Mouse (Mus musculus) forebrain, embryonic 10.5 days (tissue): ENCODE data around the gene R3hcc1l. TPM values are rescaled to one million over a fixed set of nuclear protein-coding genes. Genes with fewer than 3 reads are reported as not detected.

ENCODE experiments used
- DNase-seq: peaks from one replicate; pipeline ENCODE4 v3.0.0-alpha.2; 2017; ENCODE audit warnings: low spot score; ENCODE audit errors: extremely low spot score
- H3K27ac ChIP-seq: fragments of 300-500 bp; sonication (generic); 2 replicates; pipeline ENCODE4 v1.5.1; 2016; ENCODE audit warnings: mild to moderate bottlenecking
- H3K27me3 ChIP-seq: fragments of 300-500 bp; sonication (generic); 2 replicates; pipeline ENCODE4 v1.6.1; 2016; ENCODE audit warnings: mild to moderate bottlenecking; ENCODE audit not compliant: poor library complexity, severe bottlenecking
- H3K36me3 ChIP-seq: fragments of 300-500 bp; sonication (generic); replicated peaks from 2 replicates; pipeline ENCODE4 v1.6.1; 2016; ENCODE audit warnings: mild to moderate bottlenecking, moderate library complexity
- H3K4me1 ChIP-seq: fragments of 300-500 bp; sonication (generic); 2 replicates; pipeline ENCODE4 v1.6.1; 2016
- H3K4me3 ChIP-seq: fragments of 300-500 bp; sonication (generic); 2 replicates; pipeline ENCODE4 v1.5.1; 2016; ENCODE audit warnings: mild to moderate bottlenecking, moderate library complexity
- H3K9me3 ChIP-seq: fragments of 300-500 bp; sonication (generic); 2 replicates; pipeline ENCODE4 v1.6.1; 2016; ENCODE audit warnings: mild to moderate bottlenecking, moderate library complexity
- WGBS: fragments of 180-500 bp; shearing (Covaris S2); methylation state at CpG from one replicate; pipeline ENCODE4 v1.1.7; 2016; 5-methylcytosine and 5-hydroxymethylcytosine counted together
- polyA plus RNA-seq: library from polyadenylated mRNA; unstranded; fragments of >200 nt; fragmentation: Nextera tagmentation; extraction: Ambion mirVana; gene quantifications from 2 replicates; pipeline ENCODE4 v1.2.1, GENCODE M21; 2016

The R3hcc1l gene
- polyA plus RNA-seq, 1 experiment from 2014 or later = 20.0 TPM

DNA sequence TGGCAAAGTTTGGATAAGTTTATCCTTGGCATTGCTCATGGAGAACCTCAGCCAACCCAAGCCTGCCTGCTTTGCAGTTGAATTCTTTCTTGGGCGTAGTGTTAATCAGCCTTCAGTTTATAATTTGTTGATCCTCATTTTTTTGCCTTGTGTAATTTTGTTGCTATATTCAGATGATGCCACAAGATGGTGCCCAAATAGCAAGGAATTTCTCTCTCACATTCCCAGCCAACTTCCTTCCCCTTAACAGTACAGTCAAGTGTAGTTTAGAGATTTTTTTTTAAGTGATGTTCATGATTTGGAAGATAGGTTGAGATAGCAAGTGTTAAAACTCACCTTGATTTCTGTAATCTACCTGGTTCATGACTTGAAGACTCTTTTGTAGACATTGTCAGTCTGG, 70.7 kb downstream of the R3hcc1l start:
- Histone ChIP-seq H3K4me3 (no peak overlapping the region), H3K36me3 (peaks cover 37% of the 10 kb centered on the region), H3K9me3 (no peaks in the 10 kb centered on the region), H3K4me1 (peaks cover 16% of the 10 kb centered on the region), H3K27ac (no peak overlapping the region), H3K27me3 (no peaks in the 10 kb centered on the region)
- no peak for DNase-seq
- WGBS = 87% methylated on average over 1 of the region's 1 CpGs

DNA sequence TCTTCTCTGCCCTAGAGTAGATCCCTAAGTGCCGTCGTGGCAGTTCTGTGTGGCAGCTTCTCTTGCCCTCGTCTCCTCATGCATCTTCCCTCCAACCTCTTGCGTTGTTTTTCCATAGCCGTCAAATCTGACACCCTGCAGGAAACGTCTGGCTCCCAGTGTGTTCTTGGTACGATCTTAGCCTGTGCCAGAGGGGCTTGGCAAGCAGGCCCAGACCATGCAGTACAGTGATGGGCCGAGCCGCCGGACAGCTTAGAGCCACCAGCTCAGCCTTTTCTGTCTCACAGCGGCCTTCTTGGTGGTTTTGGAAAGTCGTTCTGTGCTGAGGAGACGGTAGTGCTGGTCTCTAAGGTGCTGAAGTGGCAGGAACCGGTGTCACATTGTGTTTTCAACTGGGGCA, 73.0 kb downstream of the R3hcc1l start:
- no peaks in the 10 kb centered on the region for H3K9me3 ChIP-seq
- H3K27ac ChIP-seq = no peak overlapping the region
- peaks cover 41% of the 10 kb centered on the region for H3K36me3 ChIP-seq
- no peaks in the 10 kb centered on the region for H3K27me3 ChIP-seq
- no peak for DNase-seq
- H3K4me1 ChIP-seq = peaks cover 16% of the 10 kb centered on the region
- WGBS = 92% methylated on average over 14 of the region's 14 CpGs
- H3K4me3 ChIP-seq = no peak overlapping the region

GRCm38 (mm10) chr19:42593456-42593855, 74.9 kb downstream of the R3hcc1l start:
- H3K4me3 ChIP-seq = no peak overlapping the region
- H3K4me1 ChIP-seq = peaks cover 3% of the 10 kb centered on the region
- H3K36me3 ChIP-seq = peaks cover 38% of the 10 kb centered on the region
- 95% methylated on average over 6 of the region's 6 CpGs for WGBS
- no peak for DNase-seq
- no peaks in the 10 kb centered on the region for H3K27me3 ChIP-seq
- H3K9me3 ChIP-seq = no peaks in the 10 kb centered on the region
- no peak overlapping the region for H3K27ac ChIP-seq

- DNase-seq = peak; percentile 14
Observed at GRCm38 (mm10) chr19:42595066-42595465, 76.5 kb downstream of the R3hcc1l start.

DNA sequence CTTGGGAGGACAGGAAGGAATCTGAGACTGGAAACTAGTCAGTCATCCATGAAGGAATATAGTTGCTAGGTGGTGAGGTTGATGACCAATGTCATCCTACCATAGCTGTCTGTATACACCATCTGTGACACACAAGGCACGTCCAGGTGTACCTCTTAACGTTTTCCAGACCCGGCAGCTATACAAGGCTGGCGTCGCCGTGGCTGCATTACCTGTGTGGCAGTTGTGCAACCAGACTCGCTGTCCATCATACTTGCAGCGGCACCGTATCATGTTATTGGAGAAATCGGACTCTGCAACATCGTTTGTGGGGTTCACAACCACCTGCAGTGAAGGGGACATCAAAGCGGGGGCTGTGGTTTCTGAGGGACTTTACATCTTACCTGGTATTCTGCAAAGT, 78.7 kb downstream of the R3hcc1l start:
- peak; percentile 11 for DNase-seq
- no peak overlapping the region for H3K4me3 ChIP-seq

More at GRCm38 (mm10) chr19:42595066-42595465, 76.5 kb downstream of the R3hcc1l start:
- Histone ChIP-seq H3K27ac (no peak overlapping the region), H3K4me1 (0 out of 2 replicates have a peak, but pooled peaks cover 3% of the 10 kb centered on the region), H3K9me3 (no peaks in the 10 kb centered on the region), H3K4me3 (no peak overlapping the region), H3K36me3 (peaks cover 38% of the 10 kb centered on the region), H3K27me3 (no peaks in the 10 kb centered on the region)
- WGBS = 94% methylated on average over 6 of the region's 6 CpGs

GRCm38 (mm10) chr19:42597896-42598295, 79.3 kb downstream of the R3hcc1l start:
- H3K27ac ChIP-seq = no peak overlapping the region
- peak; percentile 12 for DNase-seq
- WGBS = 93% methylated on average over 6 of the region's 6 CpGs
- no peaks in the 10 kb centered on the region for H3K9me3 ChIP-seq
- H3K36me3 ChIP-seq = peaks cover 21% of the 10 kb centered on the region
- peaks cover 9% of the 10 kb centered on the region; the same call in 1 of the 2 replicates for H3K4me1 ChIP-seq
- H3K4me3 ChIP-seq = no peak overlapping the region
- no peaks in the 10 kb centered on the region for H3K27me3 ChIP-seq

More for the DNA sequence above, 78.7 kb downstream of the R3hcc1l start:
- WGBS = 96% methylated on average over 12 of the region's 12 CpGs
- Histone ChIP-seq H3K4me1 (peaks cover 9% of the 10 kb centered on the region; the same call in 1 of the 2 replicates), H3K9me3 (no peaks in the 10 kb centered on the region), H3K27me3 (no peaks in the 10 kb centered on the region), H3K27ac (no peak overlapping the region), H3K36me3 (peaks cover 23% of the 10 kb centered on the region)

DNA sequence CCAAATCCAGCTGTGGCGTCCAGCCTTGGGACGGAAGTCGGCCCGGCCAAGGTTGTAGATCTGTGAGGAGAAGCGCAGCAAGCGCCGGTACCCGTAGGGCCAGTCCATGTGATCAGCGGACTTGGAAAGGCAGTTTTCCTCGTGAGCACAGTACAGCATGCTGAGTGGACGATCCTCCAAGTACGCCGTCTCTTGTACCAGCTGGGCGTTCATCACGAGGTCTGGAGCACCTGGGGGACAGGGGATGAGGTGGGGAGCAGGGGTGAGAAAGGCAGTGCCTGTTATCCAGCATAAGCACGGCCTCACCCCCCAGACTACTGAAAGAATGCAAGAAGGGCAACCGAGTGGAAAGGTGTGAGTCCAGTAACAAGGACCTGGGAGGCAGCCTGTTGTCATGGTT, 81.3 kb downstream of the R3hcc1l start:
- no peaks in the 10 kb centered on the region for H3K27me3 ChIP-seq
- H3K36me3 ChIP-seq = peaks cover 6% of the 10 kb centered on the region
- peaks cover 14% of the 10 kb centered on the region for H3K4me1 ChIP-seq
- 0 out of 2 replicates have a peak overlapping the region, but pooled peaks have one; percentile 20 for H3K27ac ChIP-seq
- no peak for DNase-seq
- 89% methylated on average over 17 of the region's 17 CpGs for WGBS
- H3K9me3 ChIP-seq = no peaks in the 10 kb centered on the region
- no peak overlapping the region for H3K4me3 ChIP-seq

DNA sequence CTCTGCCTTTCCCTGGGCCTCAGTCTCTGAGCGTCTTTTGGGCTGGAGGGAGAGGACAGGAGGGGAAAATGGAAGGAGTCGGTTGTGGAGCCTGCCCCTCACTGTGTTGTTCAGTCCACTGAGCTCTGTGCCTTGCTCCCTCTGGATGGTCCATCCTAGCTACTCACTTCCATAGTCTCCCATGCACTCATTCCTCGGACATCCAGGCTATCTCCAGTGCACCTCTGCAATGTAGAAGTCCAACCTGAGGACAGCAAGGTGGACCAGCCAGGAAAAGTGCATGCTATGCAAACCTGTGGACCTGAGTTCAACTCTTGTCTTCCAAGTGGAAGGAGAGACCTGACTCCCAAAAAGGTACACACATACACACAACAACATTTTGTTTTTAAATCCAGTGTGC, 82.0 kb downstream of the R3hcc1l start:
- no peaks in the 10 kb centered on the region for H3K27me3 ChIP-seq
- H3K4me1 ChIP-seq = peaks cover 14% of the 10 kb centered on the region
- H3K27ac ChIP-seq = no peak overlapping the region
- no peak overlapping the region for H3K4me3 ChIP-seq
- no peaks in the 10 kb centered on the region for H3K9me3 ChIP-seq
- WGBS = 77% methylated on average over 3 of the region's 3 CpGs
- no peaks in the 10 kb centered on the region for H3K36me3 ChIP-seq
- no peak for DNase-seq

DNA sequence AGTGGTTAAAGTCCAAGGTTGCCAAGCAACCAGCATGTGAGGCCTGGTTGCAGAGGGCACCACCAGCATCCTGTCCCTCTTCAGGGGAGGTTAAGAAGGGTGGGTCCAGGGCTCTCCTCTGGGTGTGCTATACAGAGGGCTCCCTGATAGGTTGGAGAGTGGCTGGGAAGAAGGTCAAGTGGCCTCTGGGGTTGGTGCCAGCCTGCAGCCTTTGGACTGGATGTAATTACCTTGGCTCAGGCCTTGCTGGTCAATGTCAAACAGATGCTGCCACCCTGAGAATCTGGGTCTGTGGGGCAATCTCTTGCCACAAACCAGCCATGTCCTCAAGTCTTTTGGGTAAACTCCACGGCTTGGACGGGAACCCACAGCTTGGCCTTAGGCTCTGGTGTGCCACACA, 82.9 kb downstream of the R3hcc1l start:
- H3K27me3 ChIP-seq = no peaks in the 10 kb centered on the region
- H3K27ac ChIP-seq = no peak overlapping the region
- H3K4me1 ChIP-seq = peaks cover 14% of the 10 kb centered on the region
- no peak for DNase-seq
- no peaks in the 10 kb centered on the region for H3K36me3 ChIP-seq
- no peak overlapping the region for H3K4me3 ChIP-seq
- 90% methylated on average over 2 of the region's 2 CpGs for WGBS
- no peaks in the 10 kb centered on the region for H3K9me3 ChIP-seq

DNA sequence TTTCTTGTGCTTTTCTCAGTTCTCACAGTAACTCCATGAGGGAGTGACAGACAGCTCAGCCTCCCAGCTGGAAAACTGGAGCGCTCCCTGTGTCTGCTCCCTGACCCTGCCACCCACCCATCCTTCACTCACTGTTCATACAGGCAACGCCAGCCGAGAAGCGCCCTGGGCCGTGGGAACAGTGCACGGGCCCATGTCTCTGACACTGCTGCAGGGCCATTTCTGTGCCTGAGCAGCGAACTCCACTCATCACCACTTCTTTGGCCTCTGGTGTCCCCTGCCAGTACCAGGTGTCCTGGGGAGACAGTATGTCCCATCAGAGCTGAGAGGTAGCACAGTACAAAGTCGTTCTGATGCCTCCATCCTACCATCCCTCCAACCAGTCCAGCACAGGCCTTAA, 83.5 kb downstream of the R3hcc1l start:
- Histone ChIP-seq H3K4me3 (no peak overlapping the region), H3K4me1 (peaks cover 14% of the 10 kb centered on the region), H3K27ac (no peak overlapping the region; the same call in 1 of the 2 replicates), H3K36me3 (no peaks in the 10 kb centered on the region), H3K27me3 (no peaks in the 10 kb centered on the region), H3K9me3 (no peaks in the 10 kb centered on the region)
- WGBS = 79% methylated on average over 8 of the region's 8 CpGs
- no peak for DNase-seq

DNA sequence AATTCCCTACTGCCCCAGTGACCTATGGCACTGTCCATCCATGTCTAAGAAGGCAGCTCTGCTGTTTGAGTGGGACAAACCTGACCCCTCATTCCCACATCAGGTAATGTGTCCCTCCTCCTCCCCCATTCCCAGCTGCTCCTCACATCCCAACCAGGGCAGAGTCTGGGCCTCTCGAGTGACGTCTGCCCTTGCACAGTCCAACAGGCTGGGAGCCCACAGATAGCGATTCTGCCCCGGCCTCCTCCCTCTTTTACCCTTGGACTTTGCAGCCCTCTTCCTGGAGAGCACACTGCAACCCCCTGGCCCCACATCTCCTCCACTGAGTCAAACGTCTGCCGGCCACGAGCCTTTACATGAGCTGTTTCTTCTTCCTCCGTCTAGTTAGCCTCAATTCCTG, 84.0 kb downstream of the R3hcc1l start:
- H3K4me3 ChIP-seq = no peak overlapping the region

GRCm38 (mm10) chr19:42608082-42608481, 89.5 kb downstream of the R3hcc1l start:
- 96% methylated on average over 5 of the region's 5 CpGs for WGBS
- peaks cover 25% of the 10 kb centered on the region for H3K27me3 ChIP-seq
- no peaks in the 10 kb centered on the region for H3K36me3 ChIP-seq
- no peak overlapping the region for H3K27ac ChIP-seq
- H3K4me1 ChIP-seq = peaks cover 13% of the 10 kb centered on the region
- no peak overlapping the region for H3K4me3 ChIP-seq
- DNase-seq = no peak
- no peaks in the 10 kb centered on the region for H3K9me3 ChIP-seq

More for the DNA sequence above, 84.0 kb downstream of the R3hcc1l start:
- no peak for DNase-seq
- no peaks in the 10 kb centered on the region for H3K9me3 ChIP-seq
- no peak overlapping the region for H3K27ac ChIP-seq
- H3K27me3 ChIP-seq = no peaks in the 10 kb centered on the region
- peaks cover 14% of the 10 kb centered on the region for H3K4me1 ChIP-seq
- 85% methylated on average over 8 of the region's 8 CpGs for WGBS
- H3K36me3 ChIP-seq = no peaks in the 10 kb centered on the region

GRCm38 (mm10) chr19:42609716-42610115, 91.2 kb downstream of the R3hcc1l start:
- WGBS = 91% methylated on average over 3 of the region's 3 CpGs
- no peak for DNase-seq
- peaks cover 41% of the 10 kb centered on the region for H3K27me3 ChIP-seq
- H3K36me3 ChIP-seq = no peaks in the 10 kb centered on the region
- H3K4me1 ChIP-seq = peaks cover 12% of the 10 kb centered on the region
- no peak overlapping the region for H3K4me3 ChIP-seq
- no peak overlapping the region for H3K27ac ChIP-seq
- no peaks in the 10 kb centered on the region for H3K9me3 ChIP-seq

DNA sequence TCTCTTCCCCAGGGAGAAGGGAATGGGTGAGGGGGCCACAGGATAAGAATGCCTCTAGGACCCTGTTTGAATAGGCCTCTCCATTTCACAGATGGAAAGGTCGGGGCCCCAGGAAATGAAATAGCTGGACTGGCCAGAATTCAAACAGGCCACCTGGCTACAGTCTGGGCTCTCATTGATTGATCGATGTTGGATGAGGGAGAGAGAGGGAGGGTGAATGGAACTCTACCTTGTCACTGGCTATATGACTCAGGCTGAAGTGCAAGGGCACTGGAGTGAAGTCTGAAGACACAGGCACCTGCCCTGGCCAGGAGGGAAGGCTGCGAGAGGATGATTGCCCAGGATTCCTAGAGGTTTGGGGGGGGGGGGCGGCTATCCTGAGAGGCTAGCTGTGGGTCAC, 93.2 kb downstream of the R3hcc1l start:
- DNase-seq = no peak
- no peaks in the 10 kb centered on the region for H3K9me3 ChIP-seq
- peaks cover 41% of the 10 kb centered on the region for H3K27me3 ChIP-seq
- 86% methylated on average over 4 of the region's 4 CpGs for WGBS
- H3K27ac ChIP-seq = no peak overlapping the region
- no peaks in the 10 kb centered on the region for H3K36me3 ChIP-seq
- no peak overlapping the region for H3K4me3 ChIP-seq
- peaks cover 11% of the 10 kb centered on the region for H3K4me1 ChIP-seq
